Mouse (Mus musculus): ENCODE measurements around the gene Gnb2. TPM values are rescaled to one million over a fixed set of nuclear protein-coding genes. Genes with fewer than 3 reads are reported as not detected.

The Gnb2 gene
- polyA plus RNA-seq, 1 experiment from 2014 or later = 165 TPM

DNA sequence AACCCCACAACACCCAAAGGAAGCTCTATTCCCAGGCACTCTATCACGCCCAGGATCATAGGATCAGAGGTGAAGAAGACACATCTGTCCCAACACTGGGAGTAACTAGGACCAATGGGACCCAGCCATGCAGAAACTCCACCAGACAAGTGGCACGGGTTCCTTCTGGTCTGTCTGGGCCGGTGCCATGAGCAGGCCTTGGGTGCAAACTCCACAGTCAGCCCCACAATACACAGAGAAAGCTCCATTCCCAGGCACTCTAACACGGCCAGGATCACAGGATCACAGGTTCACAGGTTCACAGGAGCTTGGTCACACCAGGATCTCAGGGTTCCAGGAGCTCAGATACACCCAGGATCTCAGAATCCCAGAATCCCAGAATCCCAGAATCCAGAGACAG, 12.3 kb upstream of the Gnb2 start:
- 71% methylated on average over 4 of the region's 4 CpGs for WGBS (ENCODE audit: insufficient replicate concordance)

DNA sequence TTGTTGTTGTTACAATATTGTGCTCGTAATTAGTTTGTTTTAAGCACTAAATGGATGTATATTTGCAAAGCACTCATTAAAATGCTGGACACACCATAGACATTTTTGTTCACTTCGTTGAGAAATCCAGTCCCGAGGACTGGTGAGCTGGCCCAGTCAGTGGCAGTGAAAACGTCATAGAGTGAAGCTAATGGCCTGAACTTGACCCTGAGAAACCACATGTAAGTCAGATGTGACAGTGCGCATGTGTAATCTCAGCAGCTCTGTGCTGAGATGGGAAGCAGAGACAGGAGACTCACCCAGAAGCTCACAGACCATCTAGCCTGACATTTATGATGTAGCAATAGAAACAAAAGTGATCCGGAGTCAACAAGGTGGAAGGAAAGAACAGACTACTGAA, 11.6 kb upstream of the Gnb2 start:
- no peaks in the 10 kb centered on the region for H3K4me1 ChIP-seq (ENCODE audit: insufficient read depth)
- H3K36me3 ChIP-seq (replicated peaks; ENCODE audit: insufficient read depth, low read length) = no peaks in the 10 kb centered on the region
- H3K9me3 ChIP-seq (ENCODE audit: low read length) = no peaks in the 10 kb centered on the region
- H3K4me2 ChIP-seq (ENCODE audit: low read depth, low read length) = no peak overlapping the region
- 68% methylated on average over 6 of the region's 6 CpGs for WGBS (ENCODE audit: insufficient replicate concordance)
- ATAC-seq (no peak), DNase-seq (no peak)
- TF ChIP-seq EP300 (IDR thresholded peaks at IDR 0.05; ENCODE audit: low read depth) (no peak), CTCF (IDR thresholded peaks at IDR 0.05; ENCODE audit: low read depth) (no peak)
- no peaks in the 10 kb centered on the region for H3K27me3 ChIP-seq (ENCODE audit: insufficient read depth, low read length)
- H3K27ac ChIP-seq (ENCODE audit: low read depth) = no peak overlapping the region
- H3K4me3 ChIP-seq (ENCODE audit: low read depth, low read length) = no peak overlapping the region
- H3K9ac ChIP-seq (replicated peaks) = no peak overlapping the region

More for the DNA sequence above, 12.3 kb upstream of the Gnb2 start:
- Histone ChIP-seq H3K9ac (replicated peaks) (no peak overlapping the region), H3K27ac (ENCODE audit: low read depth) (no peak overlapping the region), H3K27me3 (ENCODE audit: insufficient read depth, low read length) (no peaks in the 10 kb centered on the region), H3K36me3 (replicated peaks; ENCODE audit: insufficient read depth, low read length) (no peaks in the 10 kb centered on the region), H3K4me1 (ENCODE audit: insufficient read depth) (no peaks in the 10 kb centered on the region), H3K9me3 (ENCODE audit: low read length) (no peaks in the 10 kb centered on the region), H3K4me2 (ENCODE audit: low read depth, low read length) (no peak overlapping the region), H3K4me3 (ENCODE audit: low read depth, low read length) (no peak overlapping the region)
- ATAC-seq (no peak), DNase-seq (no peak)
- TF ChIP-seq EP300 (IDR thresholded peaks at IDR 0.05; ENCODE audit: low read depth) = no peak
- TF ChIP-seq CTCF (IDR thresholded peaks at IDR 0.05; ENCODE audit: low read depth) = no peak

DNA sequence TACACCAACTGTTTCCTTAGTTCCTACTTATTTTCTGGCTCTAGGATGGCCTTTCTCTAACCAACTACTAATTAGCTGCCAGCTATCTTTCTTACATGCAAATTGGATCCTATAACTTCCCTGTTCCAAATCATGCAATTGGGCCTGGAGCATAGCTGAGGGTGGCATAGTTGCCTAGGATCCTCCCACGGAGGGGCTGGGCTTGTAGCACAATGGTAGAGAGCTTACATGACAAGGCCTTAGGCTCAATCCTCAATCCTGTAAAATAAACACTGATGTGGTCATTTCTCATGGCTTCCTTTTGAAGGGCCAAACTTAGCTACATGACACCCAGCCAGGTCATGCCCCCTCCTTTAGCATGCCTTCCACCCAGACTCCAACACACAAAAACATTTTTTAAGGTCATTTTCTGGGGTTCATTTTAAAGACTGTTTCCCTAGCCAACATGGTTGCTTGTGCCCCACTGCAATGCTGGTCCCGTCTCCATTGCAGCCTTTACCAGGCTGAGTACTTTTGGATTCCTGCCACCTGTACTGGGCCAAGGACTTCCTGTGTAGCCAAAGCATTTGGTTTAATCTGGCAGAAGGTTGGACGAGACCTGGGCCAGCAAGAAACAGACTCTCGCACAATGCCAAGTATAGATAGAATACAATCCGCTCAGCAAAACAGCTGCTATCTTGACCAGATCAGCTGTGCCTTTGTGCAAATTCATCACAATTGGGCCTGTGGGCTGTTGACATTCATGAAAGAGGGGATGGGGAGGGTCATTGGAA, 8.6 kb upstream of the Gnb2 start:
- TF ChIP-seq CTCF (IDR thresholded peaks at IDR 0.05; ENCODE audit: low read depth) (no peak), EP300 (IDR thresholded peaks at IDR 0.05; ENCODE audit: low read depth) (no peak)
- no peak overlapping the region for H3K4me3 ChIP-seq (ENCODE audit: low read depth, low read length)
- no peak overlapping the region for H3K9ac ChIP-seq (replicated peaks)
- H3K4me1 ChIP-seq (ENCODE audit: insufficient read depth) = no peaks in the 10 kb centered on the region
- H3K27ac ChIP-seq (ENCODE audit: low read depth) = no peak overlapping the region
- no peaks in the 10 kb centered on the region for H3K27me3 ChIP-seq (ENCODE audit: insufficient read depth, low read length)
- DNase-seq (no peak), ATAC-seq (no peak)
- WGBS (ENCODE audit: insufficient replicate concordance) = 69% methylated on average over 5 of the region's 5 CpGs
- H3K9me3 ChIP-seq (ENCODE audit: low read length) = no peaks in the 10 kb centered on the region
- H3K4me2 ChIP-seq (ENCODE audit: low read depth, low read length) = no peak overlapping the region
- no peaks in the 10 kb centered on the region for H3K36me3 ChIP-seq (replicated peaks; ENCODE audit: insufficient read depth, low read length)

DNA sequence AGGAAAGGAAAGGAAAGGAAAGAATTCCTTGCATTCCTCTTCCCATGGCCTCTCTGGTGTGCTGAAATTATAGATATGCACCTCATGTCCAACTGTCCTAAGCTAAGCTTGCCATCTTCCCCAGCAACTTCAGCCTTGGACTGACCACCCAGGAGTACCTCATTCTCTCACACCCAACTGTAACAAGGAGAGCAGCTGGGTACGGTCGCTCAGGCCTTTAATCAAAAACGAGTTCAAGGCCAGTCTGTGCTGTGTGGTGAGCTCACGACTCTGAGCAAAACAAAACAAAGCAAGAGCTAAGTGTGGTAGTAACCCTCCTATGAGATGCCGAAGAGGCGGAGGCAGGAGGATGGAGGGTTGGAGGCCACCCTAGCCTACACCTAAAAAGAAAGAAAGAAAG, 7.7 kb upstream of the Gnb2 start:
- 69% methylated on average over 6 of the region's 6 CpGs for WGBS (ENCODE audit: insufficient replicate concordance)
- no peak for ATAC-seq
- no peak for TF ChIP-seq CTCF (IDR thresholded peaks at IDR 0.05; ENCODE audit: low read depth)
- no peak for TF ChIP-seq EP300 (IDR thresholded peaks at IDR 0.05; ENCODE audit: low read depth)
- Histone ChIP-seq H3K4me2 (ENCODE audit: low read depth, low read length) (no peak overlapping the region), H3K9me3 (ENCODE audit: low read length) (no peaks in the 10 kb centered on the region), H3K27ac (ENCODE audit: low read depth) (no peak overlapping the region), H3K27me3 (ENCODE audit: insufficient read depth, low read length) (no peaks in the 10 kb centered on the region), H3K4me1 (ENCODE audit: insufficient read depth) (no peaks in the 10 kb centered on the region), H3K9ac (replicated peaks) (no peak overlapping the region), H3K4me3 (ENCODE audit: low read depth, low read length) (no peak overlapping the region), H3K36me3 (replicated peaks; ENCODE audit: insufficient read depth, low read length) (no peaks in the 10 kb centered on the region)
- no peak for DNase-seq

DNA sequence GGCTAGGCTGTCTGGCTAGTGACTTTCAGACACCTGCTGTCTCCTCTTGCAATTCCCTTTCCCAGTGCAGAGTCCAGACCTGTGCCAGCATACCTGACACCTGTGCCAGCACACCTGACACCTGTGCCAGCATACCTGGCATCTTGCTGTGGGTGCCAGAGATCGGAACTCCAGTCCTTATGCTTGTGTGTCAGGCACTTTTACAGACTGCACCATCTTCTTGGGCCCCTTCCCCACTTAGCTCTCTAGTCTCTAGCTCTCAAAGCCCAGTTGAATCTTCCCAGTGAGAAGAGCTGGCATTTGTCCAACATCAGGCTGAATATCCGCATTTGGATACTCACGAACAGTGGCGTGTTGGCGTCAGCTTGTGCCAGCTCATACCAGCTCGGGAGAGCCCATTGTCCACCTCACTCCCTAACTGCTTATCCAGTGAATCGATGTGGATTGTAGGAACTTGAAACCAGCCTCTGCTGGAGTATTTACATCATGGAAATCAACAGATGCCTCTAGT, 6.0 kb upstream of the Gnb2 start:
- no peak overlapping the region for H3K27ac ChIP-seq (ENCODE audit: low read depth)
- no peak for ATAC-seq
- TF ChIP-seq CTCF (IDR thresholded peaks at IDR 0.05; ENCODE audit: low read depth) = no peak
- no peak for TF ChIP-seq EP300 (IDR thresholded peaks at IDR 0.05; ENCODE audit: low read depth)
- no peaks in the 10 kb centered on the region for H3K36me3 ChIP-seq (replicated peaks; ENCODE audit: insufficient read depth, low read length)
- H3K4me2 ChIP-seq (ENCODE audit: low read depth, low read length) = no peak overlapping the region
- no peak overlapping the region for H3K4me3 ChIP-seq (ENCODE audit: low read depth, low read length)
- H3K9me3 ChIP-seq (ENCODE audit: low read length) = no peaks in the 10 kb centered on the region
- H3K27me3 ChIP-seq (ENCODE audit: insufficient read depth, low read length) = no peaks in the 10 kb centered on the region
- H3K9ac ChIP-seq (replicated peaks) = no peak overlapping the region
- no peak for DNase-seq
- 72% methylated on average over 7 of the region's 7 CpGs for WGBS (ENCODE audit: insufficient replicate concordance)
- no peaks in the 10 kb centered on the region for H3K4me1 ChIP-seq (ENCODE audit: insufficient read depth)

DNA sequence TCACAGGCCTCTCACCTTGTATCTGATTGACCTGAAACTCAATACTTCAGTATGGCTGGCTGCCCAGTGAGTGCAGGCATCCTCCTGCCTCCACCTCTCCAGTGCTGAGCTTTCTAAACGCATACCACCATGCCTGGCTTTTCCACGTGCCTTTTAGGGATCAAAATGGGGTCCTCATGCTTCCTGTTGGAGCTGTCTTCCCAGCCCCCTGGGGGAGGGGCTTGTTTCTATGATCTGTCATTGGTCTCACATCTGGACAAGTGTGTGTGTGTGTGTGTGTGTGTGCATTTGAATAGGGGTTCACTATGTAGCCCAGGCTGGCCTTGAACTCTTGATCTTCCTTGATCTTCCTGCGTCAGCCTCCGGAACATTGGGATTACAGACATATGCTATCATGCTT, 4.2 kb upstream of the Gnb2 start:
- no peaks in the 10 kb centered on the region for H3K36me3 ChIP-seq (replicated peaks; ENCODE audit: insufficient read depth, low read length)
- H3K27me3 ChIP-seq (ENCODE audit: insufficient read depth, low read length) = no peaks in the 10 kb centered on the region
- DNase-seq = no peak
- TF ChIP-seq EP300 (IDR thresholded peaks at IDR 0.05; ENCODE audit: low read depth) (no peak), CTCF (IDR thresholded peaks at IDR 0.05; ENCODE audit: low read depth) (no peak)
- no peak for ATAC-seq
- H3K9ac ChIP-seq (replicated peaks) = no peak overlapping the region
- H3K4me3 ChIP-seq (ENCODE audit: low read depth, low read length) = no peak overlapping the region
- WGBS (ENCODE audit: insufficient replicate concordance) = 55% methylated on average over 4 of the region's 4 CpGs
- H3K4me1 ChIP-seq (ENCODE audit: insufficient read depth) = no peaks in the 10 kb centered on the region
- no peaks in the 10 kb centered on the region for H3K9me3 ChIP-seq (ENCODE audit: low read length)
- no peak overlapping the region for H3K4me2 ChIP-seq (ENCODE audit: low read depth, low read length)
- H3K27ac ChIP-seq (ENCODE audit: low read depth) = no peak overlapping the region

Data from liver, postnatal 0 days (tissue).